Mouse (Mus musculus): ENCODE results near the gene Arvcf. TPM values are rescaled to one million over a fixed set of nuclear protein-coding genes. Genes with fewer than 3 reads are reported as not detected.

Arvcf gene
- total RNA-seq, 2 experiments from 2014 or later = 1.5 to 8.7 TPM

DNA sequence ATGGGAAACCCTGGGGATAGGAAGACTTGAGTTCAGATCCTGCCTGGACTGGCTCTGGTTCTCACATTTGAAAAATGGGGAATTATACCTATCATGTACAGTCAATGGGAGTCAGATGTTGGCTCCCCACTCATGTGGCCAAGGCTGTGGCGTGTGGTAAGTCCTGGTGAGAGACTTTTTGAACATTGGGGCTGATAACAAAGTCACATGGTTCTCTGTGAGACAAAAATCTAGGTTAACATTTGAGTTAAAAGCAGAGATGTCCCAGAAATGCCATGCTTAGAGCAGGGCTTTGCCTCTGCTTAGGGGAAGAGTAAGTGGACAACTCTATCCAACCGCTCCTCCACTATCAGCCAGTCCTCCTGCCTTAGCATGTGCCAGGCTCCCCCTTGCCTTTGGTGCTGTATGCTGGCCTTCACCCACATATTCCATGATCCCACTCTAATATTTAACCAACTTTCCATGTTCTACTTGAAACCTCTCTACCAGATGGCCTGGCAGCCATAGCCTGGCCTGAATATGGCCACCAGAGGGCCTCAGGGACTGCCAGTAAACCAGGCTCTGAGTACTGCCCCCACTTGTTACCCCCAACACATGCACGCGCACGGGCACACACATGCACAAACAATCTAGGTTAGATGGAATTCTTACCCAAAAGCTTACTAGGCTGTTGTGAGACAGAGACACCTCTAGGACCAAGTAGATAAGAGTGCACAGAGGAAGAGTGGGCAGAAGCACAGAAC, 3.5 kb downstream of the Arvcf start:
- no peak for ATAC-seq (replicated peaks; ENCODE audit: low FRiP score, poor library complexity, severe bottlenecking)

DNA sequence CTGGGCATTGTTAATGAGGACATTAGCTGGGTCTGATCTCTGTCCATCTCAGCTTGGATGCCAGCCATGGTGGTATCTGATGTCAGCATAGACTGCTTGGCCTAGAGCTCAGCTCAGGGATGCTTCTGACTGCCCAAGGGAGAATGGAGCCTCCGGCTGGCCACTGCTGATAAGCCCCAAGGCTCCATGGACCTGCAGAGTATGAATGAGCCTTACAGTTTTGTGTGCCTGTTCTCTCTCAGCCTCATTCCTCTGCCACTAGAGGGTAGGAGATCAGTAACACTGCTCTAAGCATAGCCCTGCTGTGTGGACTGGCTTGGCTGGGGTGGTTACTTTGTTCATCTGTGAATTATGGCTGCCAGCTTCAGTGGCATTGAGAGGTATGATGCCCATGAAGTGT, 5.1 kb downstream of the Arvcf start:
- peak; percentile 88 for ATAC-seq (replicated peaks; ENCODE audit: low FRiP score, poor library complexity, severe bottlenecking)

DNA sequence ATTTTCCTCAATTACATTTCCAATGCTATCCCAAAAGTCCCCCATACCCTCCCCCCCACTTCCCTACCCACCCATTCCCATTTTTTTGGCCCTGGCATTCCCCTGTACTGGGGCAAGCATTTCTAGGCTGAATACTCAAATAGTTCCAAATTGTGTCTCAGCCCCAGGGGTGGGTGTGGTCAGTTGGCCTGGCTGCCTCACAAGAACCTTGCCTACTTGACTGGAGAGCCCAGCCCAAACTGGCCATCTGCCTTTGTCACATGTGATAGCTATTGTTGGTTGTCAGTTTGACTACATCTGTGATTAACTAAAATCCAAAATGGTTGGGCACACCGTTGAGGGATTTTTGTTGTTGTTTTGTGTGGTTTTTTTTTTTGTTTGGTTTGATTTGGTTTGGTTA, 9.0 kb downstream of the Arvcf start:
- ATAC-seq (replicated peaks; ENCODE audit: low FRiP score, poor library complexity, severe bottlenecking) = no peak

DNA sequence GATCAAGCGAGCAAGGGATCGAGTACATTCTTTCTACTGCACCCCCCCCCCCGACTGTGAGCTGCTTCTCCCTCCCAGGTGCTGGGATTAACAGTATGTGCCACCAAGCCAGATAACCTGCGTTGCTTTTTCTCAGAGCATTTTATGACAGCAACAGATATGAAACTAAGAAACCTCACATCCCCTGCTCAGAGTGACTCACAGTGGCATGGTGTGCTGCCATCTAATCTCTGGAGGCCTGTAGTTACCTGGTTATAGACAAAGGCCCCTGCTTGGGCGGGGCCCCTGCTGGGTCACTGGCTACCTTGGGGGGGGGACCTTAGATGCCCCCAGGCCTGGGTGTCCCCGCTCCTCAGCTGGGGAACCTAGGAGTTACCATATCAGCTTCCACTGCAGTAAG, 10.0 kb downstream of the Arvcf start:
- no peak for ATAC-seq (replicated peaks; ENCODE audit: low FRiP score, poor library complexity, severe bottlenecking)

DNA sequence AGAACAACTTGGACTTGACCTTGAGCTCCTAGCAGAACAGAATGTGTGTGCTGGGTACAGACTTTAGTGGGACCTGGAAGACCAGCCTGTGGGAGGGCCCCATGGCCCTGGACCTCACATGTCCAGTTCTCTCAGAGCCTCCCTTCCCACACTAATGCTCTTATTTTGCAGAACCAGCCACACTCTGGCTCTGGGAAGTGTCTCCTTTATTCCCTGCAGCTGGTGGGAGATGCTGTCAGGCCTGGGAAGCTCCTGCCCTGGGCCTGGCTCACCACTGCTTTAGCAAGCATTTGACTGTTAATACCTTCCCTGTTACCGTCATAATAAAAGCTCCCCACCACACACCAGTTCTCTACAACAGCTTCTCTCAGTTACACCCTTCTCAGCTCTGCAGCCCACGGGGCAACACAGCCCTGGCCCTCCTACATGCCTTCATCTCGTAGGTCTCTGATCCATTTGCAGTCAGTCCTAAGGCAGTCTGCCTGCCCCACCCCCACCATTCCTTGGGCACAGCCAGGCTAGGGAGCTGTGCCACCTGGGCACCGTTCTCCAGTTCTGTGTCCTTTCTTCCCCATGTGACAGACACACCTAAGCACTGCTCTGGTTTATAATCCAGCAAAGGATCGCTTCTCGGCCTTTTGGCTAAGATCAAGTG, 12.3 kb downstream of the Arvcf start:
- ATAC-seq (replicated peaks; ENCODE audit: low FRiP score, poor library complexity, severe bottlenecking) = no peak

DNA sequence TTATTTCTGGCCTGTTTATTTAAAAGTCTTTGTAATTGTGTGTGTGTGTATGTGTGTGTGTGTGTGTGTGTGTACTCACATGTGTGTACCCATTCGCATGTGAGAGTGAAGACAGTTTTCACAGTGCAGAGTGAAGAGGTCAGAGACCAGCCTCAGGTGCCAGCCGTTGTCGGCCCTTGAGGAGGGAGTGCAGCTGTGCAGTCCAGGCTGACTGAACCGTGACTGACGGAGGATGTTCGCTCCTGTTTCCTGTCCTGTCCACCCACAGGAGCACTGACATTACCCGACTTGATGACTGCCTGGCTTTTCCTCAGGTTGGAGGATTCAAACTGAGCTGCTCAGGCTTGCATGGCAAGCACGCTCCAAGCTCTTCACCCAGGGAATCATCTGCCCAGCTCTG, 15.0 kb downstream of the Arvcf start:
- ATAC-seq (replicated peaks; ENCODE audit: low FRiP score, poor library complexity, severe bottlenecking) = 0 out of 2 replicates have a peak, but pooled peaks have one; percentile 8

DNA sequence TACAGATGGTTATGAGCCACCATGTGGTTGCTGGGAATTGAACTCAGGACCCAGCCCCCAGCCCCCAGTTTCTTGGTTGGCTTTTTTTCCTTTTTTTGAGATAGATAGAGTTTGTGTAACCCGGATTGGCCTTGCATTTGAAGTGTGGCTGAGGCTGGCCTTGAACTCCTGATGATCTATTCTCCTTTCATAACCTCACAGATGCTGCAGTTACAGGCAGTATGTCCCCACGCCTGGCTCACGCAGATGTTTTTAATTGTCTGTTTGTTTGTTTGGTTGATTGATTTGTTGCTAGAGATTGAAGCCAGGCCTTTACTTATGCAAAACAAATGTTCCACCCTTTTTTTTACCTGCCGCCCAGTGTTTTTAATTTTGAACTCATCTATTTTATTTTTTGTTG, 18.9 kb downstream of the Arvcf start:
- ATAC-seq (replicated peaks; ENCODE audit: low FRiP score, poor library complexity, severe bottlenecking) = no peak

DNA sequence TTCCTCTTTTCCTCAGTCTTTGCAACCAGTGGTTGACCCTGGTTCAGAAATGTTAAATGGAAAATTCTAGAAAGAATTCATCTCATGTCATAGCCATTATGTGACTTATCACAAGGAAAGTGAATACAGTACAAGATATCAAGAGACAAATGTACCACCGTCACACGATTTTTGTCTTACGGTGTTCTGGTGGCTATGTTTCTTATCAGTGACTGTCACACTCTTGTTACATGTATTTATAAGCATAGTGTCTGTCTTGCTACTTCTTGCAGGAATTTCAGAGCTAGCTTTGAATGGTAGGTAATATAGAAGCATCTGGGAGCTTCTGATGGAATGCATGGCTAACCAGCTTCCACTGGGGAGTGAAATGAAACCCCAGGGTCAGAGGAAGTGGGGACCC, 22.2 kb downstream of the Arvcf start:
- ATAC-seq (replicated peaks; ENCODE audit: low FRiP score, poor library complexity, severe bottlenecking) = no peak

DNA sequence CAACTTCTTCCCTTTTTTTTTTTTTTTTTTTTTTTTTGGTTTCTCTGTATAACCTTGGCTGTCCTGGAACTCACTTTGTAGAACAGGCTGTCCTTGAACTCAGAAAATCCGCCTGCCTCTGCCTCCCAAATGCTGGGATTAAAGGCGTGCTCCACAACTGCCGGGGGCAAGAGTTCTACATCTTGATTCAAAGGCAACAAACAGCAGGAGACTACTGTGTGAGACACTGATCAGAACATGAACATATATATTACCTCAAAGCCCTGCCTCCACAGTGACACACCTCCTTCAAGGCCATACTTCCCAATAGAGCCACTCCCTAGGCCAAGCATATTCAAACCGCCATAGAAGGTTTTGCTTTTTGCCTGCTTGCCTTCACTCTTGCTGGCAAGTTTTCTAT, 25.6 kb downstream of the Arvcf start:
- no peak for ATAC-seq (replicated peaks; ENCODE audit: low FRiP score, poor library complexity, severe bottlenecking)

DNA sequence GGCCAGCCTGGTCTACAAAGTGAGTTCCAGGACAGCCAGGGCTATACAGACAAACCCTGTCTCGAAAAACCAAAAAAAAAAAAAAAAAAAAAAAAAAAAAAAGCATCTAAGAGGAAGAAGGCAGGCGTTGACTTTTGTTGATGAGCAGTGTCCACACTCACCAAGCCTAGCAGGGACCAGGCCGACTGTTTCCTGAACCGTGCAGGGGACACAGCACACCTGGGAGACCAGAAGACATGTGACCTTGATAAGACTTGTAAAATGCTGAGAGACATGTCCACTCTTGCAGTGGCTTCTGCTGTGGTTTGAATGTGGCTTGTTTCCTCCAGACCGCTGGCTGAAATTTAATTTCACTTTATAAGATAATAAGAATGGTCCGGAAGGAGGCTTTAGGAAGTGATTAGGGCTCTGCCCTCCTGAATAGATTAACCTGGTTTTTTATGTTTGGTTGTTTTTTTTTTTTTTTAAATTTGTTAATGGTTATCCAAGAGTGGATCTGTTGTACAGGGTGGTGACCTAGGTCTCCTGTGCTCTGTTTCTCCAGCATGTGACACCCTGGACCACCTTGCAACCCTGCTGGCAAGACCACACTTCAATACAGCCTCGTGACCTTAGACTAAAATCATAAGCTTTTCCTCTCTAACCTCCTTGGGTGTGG, 28.4 kb downstream of the Arvcf start:
- no peak for ATAC-seq (replicated peaks; ENCODE audit: low FRiP score, poor library complexity, severe bottlenecking)

DNA sequence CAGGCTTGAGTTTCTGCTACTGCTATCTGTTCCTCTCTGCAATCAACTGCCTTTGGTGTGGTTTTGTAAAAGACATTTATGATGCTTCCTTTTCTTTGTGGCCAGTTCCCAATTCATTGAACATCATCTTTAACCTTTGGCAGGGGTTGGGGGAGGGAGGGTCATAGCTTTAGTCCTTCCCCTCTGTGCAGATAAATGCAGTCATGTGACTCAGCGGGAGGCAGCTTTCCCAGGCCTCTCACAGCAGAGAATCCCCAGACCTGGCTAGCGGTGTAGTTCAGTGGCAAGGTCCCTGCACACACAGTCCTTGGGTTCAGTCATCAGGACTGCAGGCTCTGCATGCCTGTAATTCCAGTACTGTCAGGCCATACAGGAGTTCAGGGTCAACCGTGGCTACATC, 29.2 kb downstream of the Arvcf start:
- ATAC-seq (replicated peaks; ENCODE audit: low FRiP score, poor library complexity, severe bottlenecking) = 0 out of 2 replicates have a peak, but pooled peaks have one; percentile 17

DNA sequence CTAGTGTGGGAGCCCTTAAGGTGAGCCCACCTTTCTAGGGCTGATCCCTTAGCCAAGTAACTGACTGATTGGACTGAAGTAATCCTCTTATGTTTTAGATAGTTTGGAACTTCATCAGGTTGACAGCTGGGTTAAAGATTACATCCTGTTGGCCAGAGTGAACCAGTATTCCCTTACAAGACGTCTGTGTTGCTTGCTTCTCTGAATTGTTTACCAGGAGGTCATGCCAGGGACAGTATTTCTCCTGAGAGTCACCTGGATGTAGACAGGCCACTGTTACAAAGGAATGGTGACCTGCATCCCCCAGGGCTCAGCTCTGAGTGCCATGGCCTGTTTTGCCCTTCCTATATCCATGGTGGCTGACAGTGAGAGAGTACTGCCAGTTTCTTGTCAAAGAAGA, 30.5 kb downstream of the Arvcf start:
- ATAC-seq (replicated peaks; ENCODE audit: low FRiP score, poor library complexity, severe bottlenecking) = no peak

DNA sequence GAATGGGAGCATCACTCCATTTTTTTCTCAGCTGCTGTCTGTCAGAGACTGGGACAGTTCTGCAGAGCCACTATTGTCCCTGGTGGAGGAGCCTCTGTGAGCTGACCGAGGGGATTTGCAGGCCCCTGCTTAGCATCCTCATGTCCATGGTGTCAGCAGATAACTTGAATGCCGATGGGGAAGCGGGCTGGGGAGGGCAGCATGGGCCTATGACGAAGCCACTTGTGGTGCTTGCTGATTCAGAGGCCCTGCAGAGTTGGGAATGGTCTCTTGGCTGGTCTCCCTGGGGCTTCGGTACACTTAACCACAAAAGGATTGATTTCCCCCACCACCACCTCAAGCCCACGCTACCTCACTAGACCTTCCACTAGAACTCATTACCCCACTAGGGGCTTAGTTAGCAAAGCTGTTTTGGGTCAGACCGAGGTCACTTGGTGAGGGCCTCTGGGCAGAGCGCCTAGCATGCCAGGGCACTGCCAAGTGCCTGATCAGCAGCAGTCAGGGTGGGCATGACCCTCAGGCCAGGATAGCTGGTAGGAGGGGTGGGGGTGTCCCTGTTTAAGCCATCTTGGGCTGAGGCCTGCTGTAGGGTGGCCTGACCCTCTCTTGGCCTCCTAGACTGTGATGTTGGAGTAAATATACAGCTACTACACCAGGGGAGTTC, 31.5 kb downstream of the Arvcf start:
- no peak for ATAC-seq (replicated peaks; ENCODE audit: low FRiP score, poor library complexity, severe bottlenecking)

DNA sequence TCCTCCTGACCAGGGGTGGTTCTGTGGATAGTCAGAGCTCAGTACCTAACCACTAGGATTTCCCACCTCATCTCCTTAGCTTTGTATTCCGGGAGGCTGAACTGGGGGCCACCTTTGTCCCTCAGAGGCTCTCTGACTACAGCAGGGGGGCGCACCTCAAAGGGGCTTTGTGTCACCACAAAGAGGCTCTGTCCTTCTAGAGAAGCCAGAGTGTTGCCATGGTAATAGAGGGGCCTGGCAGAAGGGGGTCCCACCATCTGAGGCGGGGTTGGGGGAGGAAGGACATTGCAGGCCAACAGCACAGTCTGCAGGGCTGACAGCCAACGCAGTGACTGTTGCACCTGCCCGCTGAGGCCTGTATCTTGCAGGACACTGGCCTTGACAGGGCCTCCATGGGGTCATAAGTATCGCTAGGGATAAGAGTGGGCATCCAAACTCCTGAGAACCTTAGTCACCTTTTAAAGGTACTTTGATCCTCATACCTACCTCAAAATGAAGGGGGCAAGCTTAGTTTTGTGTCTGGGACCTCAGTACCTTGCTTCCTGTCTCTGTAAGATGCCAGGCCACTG, 32.6 kb downstream of the Arvcf start:
- no peak for ATAC-seq (replicated peaks; ENCODE audit: low FRiP score, poor library complexity, severe bottlenecking)

DNA sequence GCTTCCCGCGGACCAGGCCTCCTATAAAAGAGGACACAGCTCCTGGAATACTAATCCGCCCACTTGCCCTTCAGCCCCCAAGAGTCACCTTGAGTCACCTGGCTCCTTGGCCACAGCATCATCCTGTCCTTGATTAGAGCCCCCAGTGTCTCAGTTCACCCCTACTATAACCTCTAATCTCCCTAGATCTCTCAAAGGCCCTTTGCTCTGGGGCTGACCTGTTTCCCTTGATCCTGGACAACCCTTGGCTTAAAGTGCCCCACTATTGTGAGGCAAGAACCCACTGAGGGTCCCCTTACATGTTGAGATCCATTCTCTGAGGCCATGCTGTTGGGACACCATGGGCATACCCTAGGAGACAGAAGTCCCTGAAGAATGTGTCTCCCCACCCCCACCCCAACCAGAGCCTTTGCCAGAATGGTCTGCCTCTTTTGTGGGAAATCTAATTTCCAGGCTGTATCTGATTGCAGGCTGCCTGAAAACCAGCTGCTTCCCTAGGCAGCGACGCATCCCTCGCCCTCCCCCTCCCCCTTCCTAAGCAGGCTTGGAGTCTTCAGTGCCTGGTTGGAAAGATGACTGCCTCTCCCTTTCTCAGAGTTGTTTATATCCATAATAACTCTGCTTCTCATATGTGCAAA, 33.8 kb downstream of the Arvcf start:
- no peak for ATAC-seq (replicated peaks; ENCODE audit: low FRiP score, poor library complexity, severe bottlenecking)

DNA sequence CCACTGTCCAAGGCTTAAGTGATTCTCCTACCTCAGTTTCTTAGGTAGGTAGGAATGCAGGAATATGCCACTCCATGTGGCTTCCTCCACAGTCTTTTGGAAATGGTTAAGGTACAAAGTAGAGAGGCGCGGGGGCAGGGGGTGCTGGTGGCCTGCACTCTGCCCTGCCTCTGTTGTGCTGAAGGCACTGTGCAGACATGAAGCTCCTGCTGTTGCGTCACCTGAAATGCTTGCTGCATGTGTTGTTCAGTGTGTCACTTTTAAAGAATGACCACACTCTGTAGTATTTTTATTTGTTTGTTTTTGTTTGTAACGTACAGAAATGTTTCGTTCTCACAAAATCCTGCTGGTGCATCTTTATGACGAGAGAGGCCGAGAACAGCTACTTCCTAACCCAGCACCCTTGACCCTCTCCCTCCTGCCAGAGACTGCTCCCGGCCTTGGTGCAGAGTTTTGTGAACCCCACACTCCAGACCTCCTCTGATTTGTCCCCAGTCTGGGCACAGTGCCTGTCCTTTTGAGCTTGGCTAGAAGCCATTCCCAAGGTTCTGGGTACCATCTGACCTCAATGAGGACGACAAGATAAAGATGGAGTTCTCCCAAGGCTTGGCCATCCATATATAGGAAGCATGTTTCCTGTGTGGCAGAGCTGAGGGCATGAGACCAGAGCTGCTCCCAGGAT, 35.2 kb downstream of the Arvcf start:
- no peak for ATAC-seq (replicated peaks; ENCODE audit: low FRiP score, poor library complexity, severe bottlenecking)

DNA sequence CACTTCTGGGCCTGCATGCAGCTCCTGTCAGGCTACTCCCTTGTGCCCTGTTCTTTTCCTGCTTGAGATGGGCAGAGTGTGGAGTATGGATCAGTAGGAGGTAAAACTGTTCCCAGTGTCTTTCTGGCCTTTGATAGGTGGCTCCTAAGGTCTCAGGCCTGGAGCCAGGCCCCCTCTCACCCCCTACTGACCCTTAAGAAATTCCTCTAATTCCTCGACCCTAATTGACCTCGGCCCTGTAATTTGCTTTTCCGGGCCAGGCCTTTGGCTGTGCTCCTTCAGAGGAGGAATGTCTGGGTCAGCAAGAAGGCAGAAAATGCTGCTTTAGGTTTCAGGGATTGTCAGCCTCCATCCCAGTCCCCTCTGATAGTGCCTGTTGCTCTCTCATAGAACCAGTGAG, 35.8 kb downstream of the Arvcf start:
- no peak for ATAC-seq (replicated peaks; ENCODE audit: low FRiP score, poor library complexity, severe bottlenecking)

DNA sequence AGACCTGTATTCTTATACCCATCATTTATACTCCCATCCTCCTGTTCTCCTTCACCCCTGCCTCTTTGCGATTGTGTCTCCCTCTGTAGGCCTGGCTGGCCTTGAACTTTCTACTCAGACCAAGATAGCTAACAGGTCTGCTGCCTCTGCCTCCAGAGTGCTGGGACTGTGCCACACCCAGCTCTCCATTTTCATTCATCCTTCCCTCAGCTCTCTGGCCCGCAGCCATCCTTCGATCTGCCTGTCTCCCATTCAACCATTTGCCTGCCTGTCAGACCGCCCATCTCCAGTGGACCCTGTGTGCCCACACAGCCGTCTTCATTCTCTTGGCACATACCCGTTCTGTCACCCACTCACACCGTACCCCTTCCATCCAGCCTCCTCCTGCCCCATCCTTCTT, 36.2 kb downstream of the Arvcf start:
- ATAC-seq (replicated peaks; ENCODE audit: low FRiP score, poor library complexity, severe bottlenecking) = no peak

DNA sequence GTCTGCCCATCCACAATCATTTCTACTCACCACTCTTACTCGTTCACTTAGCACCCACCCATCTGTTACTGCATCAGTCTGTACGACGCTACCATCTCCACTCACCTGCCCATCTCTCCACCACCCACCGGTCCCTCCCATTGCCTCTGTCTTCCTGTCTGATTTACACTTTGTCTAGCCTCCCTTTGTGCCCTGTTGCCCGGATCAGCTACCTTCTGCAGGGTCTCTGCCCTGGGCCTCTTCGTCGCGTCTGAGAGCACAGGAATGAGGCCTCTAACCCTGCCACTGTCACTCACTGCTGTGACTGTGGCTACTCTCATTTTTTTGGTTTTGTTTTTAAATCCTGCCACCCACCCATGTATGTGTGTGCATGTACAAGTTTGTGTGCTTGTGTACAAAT, 36.7 kb downstream of the Arvcf start:
- ATAC-seq (replicated peaks; ENCODE audit: low FRiP score, poor library complexity, severe bottlenecking) = no peak
